Mouse (Mus musculus): Measurements from ENCODE around the gene Mfap2. TPM values are rescaled to one million over a fixed set of nuclear protein-coding genes. Genes with fewer than 3 reads are reported as not detected.

Gene Mfap2
- polyA plus RNA-seq, 1 experiment from 2014 or later: 489 TPM

GRCm38 (mm10) chr4:141024052-141024451, 13.8 kb downstream of the Mfap2 start:
- Histone ChIP-seq H3K4me1 (replicated peaks; ENCODE audit: control insufficient read depth, insufficient read depth, low read length) (peaks cover 26% of the 10 kb centered on the region), H3K4me2 (ENCODE audit: low read length) (no peak overlapping the region), H3K27ac (ENCODE audit: low read depth) (no peak overlapping the region), H3K4me3 (ENCODE audit: low read depth, low read length) (no peak overlapping the region), H3K9me3 (ENCODE audit: control insufficient read depth, low read length) (no peaks in the 10 kb centered on the region), H3K9ac (ENCODE audit: low read length) (no peak overlapping the region), H3K27me3 (replicated peaks; ENCODE audit: control insufficient read depth, insufficient read depth, low read length) (no peaks in the 10 kb centered on the region), H3K36me3 (ENCODE audit: control insufficient read depth, insufficient read depth, low read length) (peaks cover 15% of the 10 kb centered on the region; the same call in 1 of the 2 replicates)
- ATAC-seq (replicated peaks; ENCODE audit: low FRiP score, low TSS enrichment, low read depth) (no peak), DNase-seq (ENCODE audit: low spot score) (no peak)
- WGBS: 65% methylated on average over 9 of the region's 9 CpGs

- H3K4me3 ChIP-seq (ENCODE audit: low read depth, low read length): no peak overlapping the region
- ATAC-seq (replicated peaks; ENCODE audit: low FRiP score, low TSS enrichment, low read depth): no peak
- H3K4me2 ChIP-seq (ENCODE audit: low read length): no peak overlapping the region
- no peak overlapping the region for H3K27ac ChIP-seq (ENCODE audit: low read depth)
- no peak overlapping the region for H3K9ac ChIP-seq (ENCODE audit: low read length)
- H3K27me3 ChIP-seq (replicated peaks; ENCODE audit: control insufficient read depth, insufficient read depth, low read length): no peaks in the 10 kb centered on the region
- WGBS: 83% methylated on average over 27 of the region's 27 CpGs
- peaks cover 23% of the 10 kb centered on the region for H3K4me1 ChIP-seq (replicated peaks; ENCODE audit: control insufficient read depth, insufficient read depth, low read length)
- H3K36me3 ChIP-seq (ENCODE audit: control insufficient read depth, insufficient read depth, low read length): 0 out of 2 replicates have a peak, but pooled peaks cover 23% of the 10 kb centered on the region
- DNase-seq (ENCODE audit: low spot score): no peak
- no peaks in the 10 kb centered on the region for H3K9me3 ChIP-seq (ENCODE audit: control insufficient read depth, low read length)
Measured at GRCm38 (mm10) chr4:141024992-141025391, 14.8 kb downstream of the Mfap2 start.

- peaks cover 38% of the 10 kb centered on the region for H3K36me3 ChIP-seq (ENCODE audit: control insufficient read depth, insufficient read depth, low read length)
- H3K27me3 ChIP-seq (replicated peaks; ENCODE audit: control insufficient read depth, insufficient read depth, low read length): no peaks in the 10 kb centered on the region
- no peak overlapping the region for H3K27ac ChIP-seq (ENCODE audit: low read depth)
- H3K9me3 ChIP-seq (ENCODE audit: control insufficient read depth, low read length): no peaks in the 10 kb centered on the region
- DNase-seq (ENCODE audit: low spot score) (no peak), ATAC-seq (replicated peaks; ENCODE audit: low FRiP score, low TSS enrichment, low read depth) (no peak)
- H3K4me3 ChIP-seq (ENCODE audit: low read depth, low read length): no peak overlapping the region
- H3K4me2 ChIP-seq (ENCODE audit: low read length): no peak overlapping the region
- no peaks in the 10 kb centered on the region for H3K4me1 ChIP-seq (replicated peaks; ENCODE audit: control insufficient read depth, insufficient read depth, low read length)
- 90% methylated on average over 18 of the region's 18 CpGs for WGBS
- H3K9ac ChIP-seq (ENCODE audit: low read length): no peak overlapping the region
Measured at GRCm38 (mm10) chr4:141030541-141031206, 20.5 kb downstream of the Mfap2 start.

- Histone ChIP-seq H3K27ac (ENCODE audit: low read depth) (no peak overlapping the region), H3K4me2 (ENCODE audit: low read length) (no peak overlapping the region), H3K4me3 (ENCODE audit: low read depth, low read length) (no peak overlapping the region), H3K27me3 (replicated peaks; ENCODE audit: control insufficient read depth, insufficient read depth, low read length) (no peaks in the 10 kb centered on the region), H3K4me1 (replicated peaks; ENCODE audit: control insufficient read depth, insufficient read depth, low read length) (no peaks in the 10 kb centered on the region), H3K9me3 (ENCODE audit: control insufficient read depth, low read length) (no peaks in the 10 kb centered on the region), H3K9ac (ENCODE audit: low read length) (no peak overlapping the region), H3K36me3 (ENCODE audit: control insufficient read depth, insufficient read depth, low read length) (peaks cover 47% of the 10 kb centered on the region)
- 9% methylated on average over 6 of the region's 6 CpGs for WGBS
- ATAC-seq (replicated peaks; ENCODE audit: low FRiP score, low TSS enrichment, low read depth) (peak; percentile 54), DNase-seq (ENCODE audit: low spot score) (peak; percentile 92)
Measured at GRCm38 (mm10) chr4:141031733-141032132, 21.5 kb downstream of the Mfap2 start.

GRCm38 (mm10) chr4:141033606-141034549, 23.7 kb downstream of the Mfap2 start:
- H3K9me3 ChIP-seq (ENCODE audit: control insufficient read depth, low read length): no peaks in the 10 kb centered on the region
- H3K4me2 ChIP-seq (ENCODE audit: low read length): no peak overlapping the region
- H3K27me3 ChIP-seq (replicated peaks; ENCODE audit: control insufficient read depth, insufficient read depth, low read length): no peaks in the 10 kb centered on the region
- DNase-seq (ENCODE audit: low spot score): no peak
- H3K36me3 ChIP-seq (ENCODE audit: control insufficient read depth, insufficient read depth, low read length): peaks cover 44% of the 10 kb centered on the region
- H3K4me3 ChIP-seq (ENCODE audit: low read depth, low read length): no peak overlapping the region
- no peak overlapping the region for H3K9ac ChIP-seq (ENCODE audit: low read length)
- no peak for ATAC-seq (replicated peaks; ENCODE audit: low FRiP score, low TSS enrichment, low read depth)
- no peak overlapping the region for H3K27ac ChIP-seq (ENCODE audit: low read depth)
- 76% methylated on average over 27 of the region's 27 CpGs for WGBS
- no peaks in the 10 kb centered on the region for H3K4me1 ChIP-seq (replicated peaks; ENCODE audit: control insufficient read depth, insufficient read depth, low read length)

- DNase-seq (ENCODE audit: low spot score): no peak
- WGBS: 53% methylated on average over 12 of the region's 12 CpGs
- Histone ChIP-seq H3K4me1 (replicated peaks; ENCODE audit: control insufficient read depth, insufficient read depth, low read length) (no peaks in the 10 kb centered on the region; the same call in 1 of the 2 replicates), H3K4me2 (ENCODE audit: low read length) (no peak overlapping the region), H3K27ac (ENCODE audit: low read depth) (no peak overlapping the region), H3K4me3 (ENCODE audit: low read depth, low read length) (no peak overlapping the region), H3K36me3 (ENCODE audit: control insufficient read depth, insufficient read depth, low read length) (peaks cover 24% of the 10 kb centered on the region; the same call in 1 of the 2 replicates), H3K9me3 (ENCODE audit: control insufficient read depth, low read length) (no peaks in the 10 kb centered on the region), H3K27me3 (replicated peaks; ENCODE audit: control insufficient read depth, insufficient read depth, low read length) (no peaks in the 10 kb centered on the region), H3K9ac (ENCODE audit: low read length) (no peak overlapping the region)
- ATAC-seq (replicated peaks; ENCODE audit: low FRiP score, low TSS enrichment, low read depth): 0 out of 2 replicates have a peak, but pooled peaks have one; percentile 8
Measured at GRCm38 (mm10) chr4:141041117-141041516, 30.9 kb downstream of the Mfap2 start.

GRCm38 (mm10) chr4:141044816-141045215, 34.6 kb downstream of the Mfap2 start:
- no peak overlapping the region for H3K9ac ChIP-seq (ENCODE audit: low read length)
- H3K4me2 ChIP-seq (ENCODE audit: low read length): no peak overlapping the region
- no peaks in the 10 kb centered on the region; the same call in 1 of the 2 replicates for H3K4me1 ChIP-seq (replicated peaks; ENCODE audit: control insufficient read depth, insufficient read depth, low read length)
- peaks cover 13% of the 10 kb centered on the region; the same call in 1 of the 2 replicates for H3K36me3 ChIP-seq (ENCODE audit: control insufficient read depth, insufficient read depth, low read length)
- DNase-seq (ENCODE audit: low spot score): peak; percentile 91
- ATAC-seq (replicated peaks; ENCODE audit: low FRiP score, low TSS enrichment, low read depth): peak; percentile 85
- H3K4me3 ChIP-seq (ENCODE audit: low read depth, low read length): no peak overlapping the region
- no peaks in the 10 kb centered on the region for H3K9me3 ChIP-seq (ENCODE audit: control insufficient read depth, low read length)
- no peaks in the 10 kb centered on the region for H3K27me3 ChIP-seq (replicated peaks; ENCODE audit: control insufficient read depth, insufficient read depth, low read length)
- peak overlapping the region; percentile 76 for H3K27ac ChIP-seq (ENCODE audit: low read depth)
- 12% methylated on average over 8 of the region's 8 CpGs for WGBS

- Histone ChIP-seq H3K9ac (ENCODE audit: low read length) (no peak overlapping the region), H3K27me3 (replicated peaks; ENCODE audit: control insufficient read depth, insufficient read depth, low read length) (no peaks in the 10 kb centered on the region), H3K4me1 (replicated peaks; ENCODE audit: control insufficient read depth, insufficient read depth, low read length) (peaks cover 3% of the 10 kb centered on the region; the same call in 1 of the 2 replicates), H3K4me3 (ENCODE audit: low read depth, low read length) (no peak overlapping the region), H3K27ac (ENCODE audit: low read depth) (no peak overlapping the region), H3K4me2 (ENCODE audit: low read length) (no peak overlapping the region), H3K36me3 (ENCODE audit: control insufficient read depth, insufficient read depth, low read length) (peaks cover 7% of the 10 kb centered on the region; the same call in 1 of the 2 replicates), H3K9me3 (ENCODE audit: control insufficient read depth, low read length) (no peaks in the 10 kb centered on the region)
- 84% methylated on average over 17 of the region's 17 CpGs for WGBS
- ATAC-seq (replicated peaks; ENCODE audit: low FRiP score, low TSS enrichment, low read depth) (no peak), DNase-seq (ENCODE audit: low spot score) (no peak)
Measured at GRCm38 (mm10) chr4:141048810-141049475, 38.7 kb downstream of the Mfap2 start.
